Mouse (Mus musculus): ENCODE data around the gene Ano9. TPM values are rescaled to one million over a fixed set of nuclear protein-coding genes. Genes with fewer than 3 reads are reported as not detected.

Gene Ano9
- total RNA-seq, 4 experiments from 2014 or later: 0.08 to 0.41 (median 0.14) TPM; not detected in 1

- no peak for DNase-seq (ENCODE audit: low spot score)
Observed at GRCm38 (mm10) chr7:141063353-141063752, 54.3 kb downstream of the Ano9 start.

DNA sequence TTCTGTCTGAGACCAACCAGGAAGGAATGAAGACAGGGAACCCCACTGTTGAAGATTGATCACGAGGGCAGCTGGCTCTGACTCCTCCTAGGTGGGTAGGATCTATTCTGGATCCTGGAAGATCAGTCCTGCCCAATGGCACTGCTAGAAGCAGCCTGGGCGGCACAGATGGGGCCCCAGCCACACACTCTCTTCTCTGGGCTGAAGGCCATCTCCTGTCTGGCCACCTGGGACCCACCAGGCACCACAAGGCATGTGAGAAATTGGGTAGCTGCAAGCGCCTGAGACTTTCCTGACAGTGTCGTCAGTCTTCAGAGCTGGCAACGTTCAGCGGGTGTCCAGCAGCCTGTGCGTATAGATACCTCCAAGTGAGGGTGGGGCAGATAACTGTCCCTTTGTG, 55.1 kb downstream of the Ano9 start:
- no peak for DNase-seq (ENCODE audit: low spot score)

DNA sequence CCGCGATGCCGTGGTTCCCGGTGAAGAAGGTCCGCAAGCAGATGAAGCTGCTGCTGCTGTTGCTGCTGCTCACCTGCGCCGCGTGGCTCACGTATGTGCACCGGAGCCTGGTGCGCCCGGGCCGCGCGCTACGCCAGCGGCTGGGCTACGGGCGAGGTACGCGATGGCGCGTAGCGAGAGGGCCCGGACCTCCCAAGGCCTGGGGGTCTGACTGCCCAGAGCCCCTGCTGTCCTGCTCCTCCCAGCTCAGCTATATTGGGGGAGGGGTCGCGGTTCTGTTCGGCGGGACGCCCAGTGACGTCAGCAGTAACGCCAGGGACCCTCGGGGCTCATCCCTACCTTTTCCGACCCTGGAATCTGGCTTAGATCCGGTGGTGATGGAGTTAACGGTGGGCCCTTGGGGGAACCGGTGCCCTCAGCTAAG, 56.3 kb downstream of the Ano9 start:
- no peak for DNase-seq (ENCODE audit: low spot score)

DNA sequence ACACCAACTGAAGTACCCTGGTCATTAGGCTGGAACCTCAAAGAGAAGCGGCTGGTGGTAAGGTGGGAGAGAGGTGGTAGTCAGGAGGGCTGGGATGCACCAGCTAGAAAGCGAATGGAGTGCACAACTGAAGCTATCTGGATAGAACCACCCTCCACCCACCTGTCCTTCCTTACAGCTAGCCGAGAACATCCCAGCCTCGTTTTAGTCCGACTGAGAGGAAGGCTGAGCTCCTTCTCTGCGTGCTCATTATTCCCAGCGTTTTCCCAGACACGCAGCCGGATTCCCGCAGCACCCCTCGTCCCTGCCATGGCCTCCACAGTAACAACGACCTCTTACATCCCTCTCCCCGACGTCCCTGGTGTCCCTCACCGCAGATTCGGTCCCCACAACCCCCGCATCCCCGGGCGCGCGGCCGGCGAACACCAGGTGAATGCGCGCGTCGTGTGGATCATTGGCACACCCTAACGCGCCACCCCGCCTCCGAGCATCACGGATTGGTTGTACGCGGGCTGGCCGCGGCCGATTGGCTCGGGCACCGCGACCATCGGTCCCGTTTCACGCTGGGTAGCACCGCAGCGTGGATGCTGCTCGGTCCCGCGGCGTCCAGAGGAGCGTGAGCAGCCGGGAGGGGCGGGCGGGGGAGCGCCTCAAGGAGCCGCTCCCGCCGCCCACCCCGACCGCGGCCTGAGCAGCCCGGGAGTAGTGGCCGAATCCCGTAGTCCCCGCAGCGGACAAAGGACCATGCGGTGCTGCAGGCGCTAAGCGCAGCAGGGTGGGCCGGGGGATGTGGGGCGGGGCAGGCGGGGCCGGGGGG, 57.0 kb downstream of the Ano9 start, which contains the start of gene B4galnt4:
TSS of gene B4galnt4 (plus strand) at position 679 of the 817 bp plus-strand sequence.
- peak; percentile 23 for DNase-seq (ENCODE audit: low spot score)

DNA sequence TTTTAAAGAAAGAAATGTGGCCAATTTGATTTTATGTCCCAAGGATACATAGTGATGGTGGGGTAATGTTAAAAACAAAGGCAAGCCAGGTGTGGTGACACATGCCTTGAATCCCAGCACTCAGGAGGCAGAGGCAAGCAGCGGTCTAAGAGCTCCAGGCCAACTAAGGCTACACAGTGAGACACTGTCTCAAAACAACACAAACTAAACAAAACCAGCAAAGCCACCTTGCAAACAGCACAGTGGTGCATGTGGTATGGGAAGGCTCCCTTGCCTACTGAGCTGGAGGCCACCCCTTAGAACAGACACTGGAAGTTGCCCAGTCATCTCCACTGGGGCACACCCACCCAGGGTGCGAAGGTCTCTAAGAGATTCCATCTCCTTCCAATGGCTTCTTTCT, 57.7 kb downstream of the Ano9 start:
- DNase-seq (ENCODE audit: low spot score): no peak

DNA sequence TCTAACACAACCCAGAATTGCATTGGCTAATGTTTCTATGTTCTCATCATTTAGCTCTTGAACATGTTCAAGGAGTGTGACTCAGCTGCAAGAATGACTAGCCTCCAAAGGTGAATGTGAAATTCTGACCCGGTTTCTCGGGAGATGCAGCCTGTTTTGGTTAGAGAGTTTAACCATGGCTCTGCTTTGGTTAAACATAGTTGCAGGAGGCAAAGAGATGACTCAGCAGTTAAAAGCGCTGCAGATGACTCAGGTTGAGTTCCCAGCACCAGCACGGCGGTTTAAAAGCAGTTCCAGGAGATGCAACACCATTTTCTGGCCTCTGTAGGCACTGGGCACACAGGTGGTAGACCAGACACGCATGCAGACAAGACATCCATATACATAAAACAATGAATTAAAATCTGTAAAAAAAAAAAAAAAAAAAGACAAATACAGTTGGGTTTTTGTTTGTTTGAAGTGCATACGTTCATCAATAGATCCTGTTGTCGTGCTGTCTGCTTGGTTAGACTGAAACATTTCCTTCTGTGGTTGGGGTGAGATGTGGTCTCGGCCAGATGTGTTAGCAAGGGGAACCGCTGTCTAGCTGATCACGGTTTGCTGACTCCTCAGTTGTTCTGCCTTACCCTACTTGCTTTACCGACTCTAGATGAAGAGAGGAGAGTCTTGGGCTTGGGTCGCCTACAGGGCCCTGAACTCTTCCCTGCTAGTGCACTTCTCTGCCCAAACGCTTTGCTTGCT, 58.8 kb downstream of the Ano9 start:
- DNase-seq (ENCODE audit: low spot score): no peak

DNA sequence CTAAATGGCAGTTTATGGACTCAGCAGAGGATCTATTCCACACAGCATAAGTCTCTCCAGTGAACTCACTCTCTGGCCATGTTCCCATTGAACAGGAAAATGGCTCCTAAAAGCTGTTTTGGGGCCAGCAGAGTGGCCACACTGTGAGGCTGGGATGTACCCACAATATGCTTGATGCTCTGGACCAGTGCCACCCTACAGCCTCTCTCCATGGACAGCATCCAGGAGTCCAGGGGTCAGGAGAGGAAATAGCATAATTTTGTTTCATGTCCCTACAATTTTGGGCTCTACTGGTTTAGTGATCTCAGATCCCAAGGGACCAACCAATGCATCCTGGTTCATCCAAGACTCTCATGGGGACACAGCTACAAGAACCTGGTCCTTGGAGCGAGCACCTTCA, 60.1 kb downstream of the Ano9 start:
- DNase-seq (ENCODE audit: low spot score): no peak

- DNase-seq (ENCODE audit: low spot score): no peak
Observed at GRCm38 (mm10) chr7:141056976-141057375, 60.6 kb downstream of the Ano9 start.

DNA sequence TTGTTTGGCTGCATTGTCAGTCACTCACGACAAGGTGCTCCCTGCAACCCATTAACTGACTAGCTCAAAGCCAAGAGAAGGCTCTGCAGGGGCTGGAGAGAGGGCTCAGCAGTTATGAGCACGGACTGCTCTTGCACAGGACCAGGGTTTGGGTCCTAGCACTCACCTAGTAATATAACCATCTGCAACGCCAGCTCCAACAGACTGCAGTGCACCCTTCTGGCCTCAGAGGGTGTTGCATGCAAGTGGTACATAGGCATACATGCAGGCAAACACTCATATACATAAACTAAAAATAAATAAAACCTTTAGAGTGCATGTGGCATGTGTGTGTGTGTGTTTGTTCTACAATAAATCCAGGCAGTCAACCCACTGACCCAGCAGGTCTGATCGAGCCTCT, 61.8 kb downstream of the Ano9 start:
- DNase-seq (ENCODE audit: low spot score): no peak

GRCm38 (mm10) chr7:141052421-141052820, 65.2 kb downstream of the Ano9 start:
- no peak for DNase-seq (ENCODE audit: low spot score)

DNA sequence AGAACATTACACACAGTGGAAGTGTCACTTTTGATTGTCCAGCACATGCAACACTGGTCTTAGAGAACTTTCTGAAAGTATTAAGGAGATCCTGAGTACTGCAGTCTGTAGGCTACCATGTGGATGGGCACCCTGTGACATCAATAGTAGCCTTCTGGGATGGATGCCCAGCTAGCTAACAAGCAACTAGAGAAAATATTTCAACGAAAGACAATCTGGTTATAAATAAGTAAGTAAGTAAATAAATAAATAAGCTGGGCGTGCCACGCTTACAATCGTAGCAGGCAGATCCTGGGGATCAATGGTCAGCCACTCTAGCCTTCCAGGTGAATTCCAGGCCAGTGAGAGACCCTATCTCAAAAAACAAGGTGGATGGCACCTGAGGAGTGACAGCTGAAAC, 65.6 kb downstream of the Ano9 start:
- DNase-seq (ENCODE audit: low spot score): no peak

Other genes starting within 250 kb of the Ano9 start
- 10 to 100 TPM; 80.4 to 85.4 (median 84.0) TPM for gene Psmd13, start 235.8 kb downstream of the Ano9 start, total RNA-seq (2022)
- gene Sirt3, start 235.5 kb downstream of the Ano9 start, total RNA-seq (2022): 10 to 100 TPM; 67.8 to 72.6 (median 69.6) TPM
- gene Cox8b, start 217.4 kb downstream of the Ano9 start, total RNA-seq (2022): 1,000 to 10,000 TPM; 2,926 to 3,503 (median 3,138) TPM
- not detected for gene Nlrp6, start 196.9 kb downstream of the Ano9 start, total RNA-seq (2022)
- 1 to 10 TPM; 3.8 to 5.3 (median 4.3) TPM for gene Pgghg, start 176.4 kb downstream of the Ano9 start, total RNA-seq (2022)
- gene Ifitm5, start 167.5 kb downstream of the Ano9 start, total RNA-seq (2022): under 1 TPM in 3 of 4 experiments, not detected in 1; 0.35 to 0.72 (median 0.37) TPM
- not detected for gene Gm45717, start 161.9 kb downstream of the Ano9 start, total RNA-seq (2022)
- 100 to 1,000 TPM in 1 of 4 experiments, 10 to 100 TPM in 3; 86.2 to 101 (median 90.3) TPM for gene Ifitm2, start 161.8 kb downstream of the Ano9 start, total RNA-seq (2022)
- gene Ifitm1, start 150.6 kb downstream of the Ano9 start, total RNA-seq (2022): 1 to 10 TPM; 1.6 to 6.3 (median 5.0) TPM
- 100 to 1,000 TPM in 1 of 4 experiments, 10 to 100 TPM in 3; 83.5 to 104 (median 88.4) TPM for gene Ifitm3, start 107.0 kb downstream of the Ano9 start, total RNA-seq (2022)
- gene Ifitm6, start 99.9 kb downstream of the Ano9 start, total RNA-seq (2022): 1 to 10 TPM in 1 of 4 experiments, not detected in 3; 4.9 TPM
- gene Gm17387, start 88.7 kb downstream of the Ano9 start, total RNA-seq (2022): not detected
- gene B4galnt4, start 56.7 kb downstream of the Ano9 start, total RNA-seq (2022): not detected
- under 1 TPM; 0.19 to 0.35 (median 0.27) TPM for gene Pkp3, start 39.6 kb downstream of the Ano9 start, total RNA-seq (2022)
- 1 to 10 TPM; 4.8 to 6.5 (median 5.6) TPM for gene Sigirr, start 17.2 kb downstream of the Ano9 start, total RNA-seq (2022)
- 10 to 100 TPM; 28.0 to 35.8 (median 29.7) TPM for gene Ptdss2, start 4.6 kb upstream of the Ano9 start, total RNA-seq (2022)
- gene Rnh1, start 55.1 kb upstream of the Ano9 start, total RNA-seq (2022): 10 to 100 TPM; 71.3 to 75.2 (median 72.9) TPM
- 100 to 1,000 TPM in 1 of 4 experiments, 10 to 100 TPM in 3; 81.0 to 107 (median 87.7) TPM for gene Hras, start 76.2 kb upstream of the Ano9 start, total RNA-seq (2022)
- 1 to 10 TPM; 1.8 to 3.4 (median 3.0) TPM for gene Lrrc56, start 76.4 kb upstream of the Ano9 start, total RNA-seq (2022)
- gene Lmntd2, start 96.3 kb upstream of the Ano9 start, total RNA-seq (2022): not detected
- under 1 TPM in 3 of 4 experiments, not detected in 1; 0.66 to 0.90 (median 0.73) TPM for gene Rassf7, start 98.1 kb upstream of the Ano9 start, total RNA-seq (2022)
- 10 to 100 TPM; 26.2 to 38.2 (median 31.9) TPM for gene Phrf1, start 111.0 kb upstream of the Ano9 start, total RNA-seq (2022)
- 1 to 10 TPM; 1.7 to 2.4 (median 2.1) TPM for gene Irf7, start 148.7 kb upstream of the Ano9 start, total RNA-seq (2022)
- not detected for gene Cdhr5, start 159.0 kb upstream of the Ano9 start, total RNA-seq (2022)
- not detected for gene Sct, start 161.3 kb upstream of the Ano9 start, total RNA-seq (2022)
- gene Drd4, start 174.2 kb upstream of the Ano9 start, total RNA-seq (2022): not detected
- gene Deaf1, start 209.9 kb upstream of the Ano9 start, total RNA-seq (2022): 10 to 100 TPM; 10.8 to 14.7 (median 12.7) TPM
- 10 to 100 TPM; 13.7 to 16.6 (median 15.5) TPM for gene Tmem80, start 209.9 kb upstream of the Ano9 start, total RNA-seq (2022)
- gene Eps8l2, start 221.1 kb upstream of the Ano9 start, total RNA-seq (2022): 1 to 10 TPM; 3.7 to 5.0 (median 3.9) TPM

Measured in heart, adult 8-10 months (tissue).